Mouse (Mus musculus) lung, postnatal 10 days (tissue): ENCODE results near the gene Cmbl.

Source experiments
- DNase-seq: peaks from one replicate; pipeline ENCODE4 v3.0.0; 2021

Cmbl gene

DNA sequence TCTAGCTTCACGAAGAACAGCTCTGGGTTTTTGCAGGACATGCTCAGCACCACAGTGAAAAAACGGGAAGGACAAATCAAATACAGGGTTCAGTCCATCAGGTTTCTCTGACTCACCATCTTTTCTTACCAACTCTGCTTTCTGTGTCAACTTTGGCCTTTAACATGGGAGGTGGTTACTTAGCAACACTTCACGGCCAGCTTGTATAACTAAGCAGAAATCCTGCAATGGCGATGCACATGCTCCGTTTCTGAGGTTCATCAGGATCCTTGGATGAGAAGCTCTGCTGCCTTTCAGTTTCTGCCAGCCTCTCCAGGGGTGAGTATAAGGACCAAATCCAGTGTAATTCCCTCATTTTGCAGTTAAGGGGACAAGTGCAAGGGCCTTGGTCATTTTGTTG, at the start of gene Cmbl:
TSS of gene Cmbl (plus strand) at position 206 of the 400 bp plus-strand sequence.
- DNase-seq: no peak

DNA sequence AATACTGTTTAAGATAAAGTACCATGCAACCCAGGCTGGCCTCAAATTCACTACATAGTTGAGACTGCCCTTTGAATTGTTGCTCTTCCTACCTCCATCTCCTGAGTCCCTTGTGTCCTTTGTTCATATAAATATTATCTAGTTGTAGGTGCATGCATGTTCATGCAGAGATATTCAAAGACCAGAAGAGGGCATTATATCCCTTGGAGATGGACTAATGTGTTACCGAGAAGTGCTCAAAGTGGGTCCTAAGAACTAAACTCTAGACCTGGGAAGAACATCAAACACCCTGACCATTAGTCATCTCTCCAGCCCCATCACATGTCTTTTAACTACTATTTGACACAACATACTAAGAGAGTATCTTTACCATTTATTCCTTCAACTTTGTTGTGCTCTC, 48.0 kb upstream of the Cmbl start:
- no peak for DNase-seq

DNA sequence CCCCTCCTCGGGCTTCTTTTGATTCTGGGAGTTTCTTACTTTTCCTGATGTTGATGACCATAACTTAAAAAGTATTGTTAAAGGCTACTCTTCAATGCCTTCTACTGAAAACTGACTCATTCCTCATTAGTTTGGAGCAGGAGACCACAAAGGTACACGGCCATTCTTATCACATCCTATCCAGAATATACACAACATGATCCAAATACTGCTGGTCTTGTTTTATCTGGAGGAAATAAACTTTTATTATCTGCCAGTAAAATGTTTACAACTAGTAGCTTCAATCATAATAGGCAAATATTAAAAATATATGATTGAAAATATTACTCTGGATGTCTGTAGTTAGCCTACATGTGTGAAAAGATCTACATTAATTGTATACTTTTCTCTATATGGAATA, 46.8 kb upstream of the Cmbl start:
- no peak for DNase-seq

DNA sequence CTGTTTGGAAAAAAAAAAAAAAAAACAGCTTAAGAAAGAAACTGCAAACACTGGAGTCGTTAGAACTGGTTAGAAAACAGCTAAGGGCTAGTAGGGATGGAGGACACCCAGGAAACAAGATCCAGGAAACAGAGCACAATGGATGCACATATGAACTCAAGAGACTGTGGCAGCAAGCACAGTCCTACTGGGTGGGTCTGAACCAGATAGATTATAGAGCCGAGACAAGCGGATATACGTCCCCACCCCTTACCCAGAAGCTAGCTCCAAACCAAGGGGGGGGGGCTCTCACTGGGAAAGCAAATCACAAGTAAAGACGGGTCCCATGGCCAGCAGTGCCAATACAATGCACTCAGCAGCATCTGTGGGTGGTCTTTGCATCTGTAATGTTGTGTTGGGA, 46.2 kb upstream of the Cmbl start:
- DNase-seq: no peak

DNA sequence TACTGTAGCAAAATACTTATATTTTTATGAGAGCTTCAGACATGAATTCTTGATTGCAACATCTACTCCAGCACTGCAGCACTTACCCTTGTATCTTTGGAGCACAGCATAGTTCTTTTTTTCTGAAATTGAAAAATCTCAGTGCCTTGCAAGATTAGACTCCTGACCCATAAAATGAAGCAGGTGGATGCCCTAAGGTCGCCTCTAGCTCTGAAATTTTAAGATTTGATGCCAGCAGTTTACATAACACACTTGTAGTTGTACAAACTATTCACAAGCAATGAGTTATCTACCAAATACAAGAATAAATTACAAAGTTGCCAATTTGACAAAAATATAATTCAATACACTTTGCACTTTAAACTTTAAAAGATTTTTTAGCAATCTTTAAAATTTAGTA, 38.7 kb upstream of the Cmbl start:
- DNase-seq: no peak

DNA sequence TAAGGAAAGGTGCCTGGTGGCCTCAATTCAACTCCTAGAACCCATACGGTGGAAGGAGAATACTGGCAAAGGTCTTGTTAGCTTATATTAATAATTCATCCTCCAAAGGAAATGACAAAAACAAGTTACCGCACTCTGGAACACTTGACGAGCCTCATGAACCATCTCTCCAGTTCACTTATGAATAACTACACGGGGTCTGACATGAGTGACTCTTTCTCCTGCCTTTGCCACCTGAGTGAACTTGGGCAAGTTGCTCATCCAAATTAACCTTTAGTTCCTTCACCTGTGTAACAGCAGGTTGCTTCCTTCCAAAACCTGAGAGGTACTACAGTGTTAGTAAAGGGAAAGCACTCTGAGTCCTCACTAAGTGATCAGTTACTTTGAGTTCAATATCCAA, 36.7 kb upstream of the Cmbl start:
- no peak for DNase-seq

DNA sequence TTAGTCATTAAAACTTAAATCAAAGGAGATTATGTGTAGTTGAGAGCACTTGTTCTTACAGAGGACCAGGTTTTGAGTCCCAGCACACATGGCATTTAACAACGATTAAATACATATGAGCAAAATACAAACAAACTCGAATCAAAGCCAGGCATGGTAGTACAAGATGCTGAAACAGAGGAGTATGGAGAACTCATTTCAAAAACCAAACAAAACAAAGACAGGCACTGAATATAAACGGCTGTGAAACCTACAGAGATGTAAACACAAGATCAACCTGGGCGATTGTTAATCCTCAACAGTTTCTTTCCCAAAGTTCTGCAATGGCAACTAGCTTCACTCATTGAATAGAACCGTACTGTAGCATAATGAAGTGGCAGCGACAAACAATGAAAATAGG, 36.1 kb upstream of the Cmbl start:
- no peak for DNase-seq

DNA sequence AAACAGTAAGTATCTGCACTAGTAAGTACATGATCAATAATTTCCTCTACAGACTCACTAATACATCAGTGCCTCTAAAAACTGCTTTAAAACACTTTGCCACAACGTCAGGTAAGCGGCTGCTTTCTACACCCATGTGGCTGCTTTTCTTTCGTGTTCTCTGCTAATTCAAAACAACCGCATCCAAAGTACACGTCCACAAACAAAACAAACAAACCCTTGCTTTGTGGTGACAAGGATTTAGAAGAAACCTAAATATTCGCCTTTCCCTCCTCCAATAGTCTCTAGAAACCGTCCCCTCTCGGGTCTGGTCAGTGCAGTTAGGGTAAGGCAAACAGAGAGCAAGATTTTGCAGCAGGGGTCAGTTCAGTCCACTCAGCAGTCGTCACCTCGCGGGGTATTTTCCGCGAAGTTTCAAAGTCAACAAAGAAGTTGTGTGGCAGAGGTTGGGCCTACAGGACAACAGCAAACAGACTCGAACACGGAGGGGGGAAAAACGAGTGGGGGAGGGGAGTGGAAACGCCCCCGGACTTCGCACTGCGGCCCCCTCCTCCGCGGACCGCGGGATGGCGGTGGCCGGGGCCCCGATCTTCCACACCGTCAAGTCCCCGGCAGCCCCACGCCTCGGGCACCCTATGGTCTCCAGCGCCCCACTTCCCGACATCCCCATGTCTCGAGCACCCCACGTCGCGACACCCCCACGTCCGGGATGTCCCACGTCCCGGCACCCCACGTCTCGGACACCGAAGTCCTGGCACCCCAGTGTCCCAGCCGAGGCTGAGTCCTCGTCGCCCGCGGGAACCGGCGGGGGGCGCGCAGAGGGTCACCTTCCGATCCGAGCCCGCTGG, 35.2 kb upstream of the Cmbl start:
- peak; percentile 56 for DNase-seq

DNA sequence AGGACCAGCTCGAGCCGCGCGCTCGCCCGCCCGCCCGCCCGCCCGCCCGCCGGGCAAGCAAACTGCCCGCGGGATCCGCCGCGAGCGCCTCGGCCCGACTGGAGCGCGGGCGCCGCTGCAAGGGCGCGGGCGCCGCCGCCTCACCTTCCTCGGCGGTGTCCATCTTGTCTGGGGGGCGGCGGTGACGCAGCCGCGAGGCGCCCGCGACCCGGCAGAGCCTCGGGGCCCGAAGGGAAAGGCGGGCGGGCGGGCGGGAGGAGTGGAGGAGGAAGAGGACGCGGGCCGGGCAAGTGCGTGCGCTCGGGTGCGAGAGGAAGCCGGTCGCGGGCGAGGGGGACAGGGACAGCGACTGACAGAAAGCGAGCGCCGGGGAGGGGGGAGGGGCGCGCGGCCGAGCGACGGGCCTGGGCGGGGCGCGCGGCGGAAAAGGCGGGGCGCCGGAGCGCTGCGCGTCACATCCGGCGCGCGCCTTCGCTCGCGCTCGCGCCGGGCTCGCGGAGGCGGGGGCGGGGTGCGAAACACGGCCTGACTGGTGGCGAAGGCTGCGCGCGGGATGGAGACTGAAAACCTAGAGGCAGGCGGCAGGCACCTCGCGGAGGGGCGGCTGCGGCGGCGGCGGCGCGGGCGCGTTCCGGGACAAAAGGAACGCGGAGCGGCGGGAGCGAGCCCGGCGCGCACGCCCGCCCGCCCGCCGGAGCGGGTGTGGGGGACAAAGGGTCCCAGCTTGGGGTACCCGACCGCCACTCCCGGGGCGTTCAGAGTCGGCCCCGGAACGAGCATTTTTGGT, 34.3 kb upstream of the Cmbl start, which contains the start of gene March6:
TSS of gene March6 (minus strand) at position 395 of the 787 bp plus-strand sequence.
- DNase-seq: peak; percentile 92

DNA sequence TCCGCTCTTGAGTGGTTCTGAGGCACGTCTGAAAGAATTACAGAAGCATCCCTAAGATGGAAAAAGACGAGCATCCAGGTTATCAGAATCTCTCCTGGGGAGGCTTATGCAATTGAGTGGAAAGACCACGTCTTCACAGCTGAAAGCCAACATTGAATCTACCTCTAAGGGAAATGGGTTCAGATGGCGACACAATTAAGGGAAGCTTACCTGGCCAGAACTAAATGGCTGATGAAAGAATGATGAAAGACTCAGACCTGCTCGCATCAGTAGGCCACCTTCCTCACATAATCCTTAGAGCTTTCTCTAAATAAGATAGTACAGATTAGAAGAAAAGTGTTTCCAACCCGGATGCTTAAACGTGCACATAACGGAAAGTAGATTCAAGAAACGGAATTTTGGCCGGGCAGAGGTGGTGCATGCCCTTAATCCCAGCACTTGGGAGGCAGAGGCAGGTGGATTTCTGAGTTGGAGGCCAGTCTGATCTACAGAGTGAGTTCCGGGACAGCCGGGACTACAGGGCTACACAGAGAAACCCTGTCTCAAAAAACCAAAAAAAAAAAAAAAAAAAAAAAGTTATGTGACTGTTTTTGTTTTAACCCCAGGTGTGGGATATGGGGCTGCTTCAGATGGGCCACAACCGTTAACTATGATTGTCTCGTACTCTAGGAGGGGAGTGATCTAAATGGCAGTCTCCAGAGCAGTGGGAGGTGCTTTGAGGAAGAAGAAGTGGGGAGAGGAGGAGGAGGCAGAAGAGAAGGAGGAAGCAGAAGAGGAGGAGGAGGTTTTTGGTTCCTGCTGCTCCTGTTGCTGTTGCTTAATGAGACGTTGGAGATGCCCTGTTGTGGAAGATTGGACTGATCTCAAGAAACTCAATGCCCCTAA, 33.5 kb upstream of the Cmbl start:
- DNase-seq: no peak

DNA sequence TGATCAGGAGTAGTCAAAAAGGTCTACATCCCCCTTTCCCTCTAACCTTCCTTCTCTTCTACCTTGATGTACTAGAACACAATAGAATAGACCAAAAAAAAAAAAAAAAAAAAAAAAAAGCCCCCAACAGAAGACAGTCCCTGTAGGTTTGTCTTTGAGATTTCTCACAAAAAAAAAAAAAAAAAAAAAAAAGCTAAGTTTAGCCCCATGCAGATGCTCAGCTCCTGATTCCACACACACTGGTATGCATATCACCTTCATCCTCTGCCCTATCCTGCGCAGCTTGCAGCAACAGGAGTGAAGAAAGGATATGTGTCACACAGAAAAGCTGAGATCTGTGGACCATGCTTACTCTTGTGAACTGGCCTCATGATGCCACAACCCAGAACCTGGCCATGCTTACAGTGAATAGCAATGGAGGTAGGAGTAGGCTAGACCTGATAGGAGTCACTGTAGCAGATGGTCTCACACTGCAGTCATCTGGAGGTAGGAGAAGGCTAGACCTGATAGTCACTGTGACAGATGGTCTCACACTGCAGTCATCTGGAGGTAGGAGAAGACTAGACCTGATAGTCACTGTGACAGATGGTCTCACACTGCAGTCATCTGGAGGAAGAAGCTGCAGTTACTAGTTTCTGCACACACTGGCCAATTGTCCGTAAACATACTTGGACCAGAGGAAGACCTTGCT, 32.7 kb upstream of the Cmbl start:
- no peak for DNase-seq

DNA sequence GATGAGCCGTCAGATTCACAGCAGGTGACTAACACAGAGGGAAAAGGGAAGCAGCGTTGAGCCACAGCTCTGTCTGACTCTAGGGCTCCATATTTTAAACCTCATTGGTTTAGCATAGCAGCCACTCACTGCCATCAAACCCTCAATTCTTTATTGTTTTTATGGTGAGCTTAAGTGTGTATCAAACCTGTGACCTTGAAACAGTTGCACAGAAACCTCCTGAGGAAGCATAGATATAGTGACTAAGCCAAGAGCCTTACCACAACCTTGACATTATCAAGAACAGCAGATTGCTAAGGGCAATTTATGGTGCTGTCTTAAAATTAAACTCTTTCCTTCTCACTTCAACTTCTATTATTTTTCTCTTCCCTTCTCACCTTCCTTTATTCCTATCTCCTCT, 31.7 kb upstream of the Cmbl start:
- DNase-seq: no peak

DNA sequence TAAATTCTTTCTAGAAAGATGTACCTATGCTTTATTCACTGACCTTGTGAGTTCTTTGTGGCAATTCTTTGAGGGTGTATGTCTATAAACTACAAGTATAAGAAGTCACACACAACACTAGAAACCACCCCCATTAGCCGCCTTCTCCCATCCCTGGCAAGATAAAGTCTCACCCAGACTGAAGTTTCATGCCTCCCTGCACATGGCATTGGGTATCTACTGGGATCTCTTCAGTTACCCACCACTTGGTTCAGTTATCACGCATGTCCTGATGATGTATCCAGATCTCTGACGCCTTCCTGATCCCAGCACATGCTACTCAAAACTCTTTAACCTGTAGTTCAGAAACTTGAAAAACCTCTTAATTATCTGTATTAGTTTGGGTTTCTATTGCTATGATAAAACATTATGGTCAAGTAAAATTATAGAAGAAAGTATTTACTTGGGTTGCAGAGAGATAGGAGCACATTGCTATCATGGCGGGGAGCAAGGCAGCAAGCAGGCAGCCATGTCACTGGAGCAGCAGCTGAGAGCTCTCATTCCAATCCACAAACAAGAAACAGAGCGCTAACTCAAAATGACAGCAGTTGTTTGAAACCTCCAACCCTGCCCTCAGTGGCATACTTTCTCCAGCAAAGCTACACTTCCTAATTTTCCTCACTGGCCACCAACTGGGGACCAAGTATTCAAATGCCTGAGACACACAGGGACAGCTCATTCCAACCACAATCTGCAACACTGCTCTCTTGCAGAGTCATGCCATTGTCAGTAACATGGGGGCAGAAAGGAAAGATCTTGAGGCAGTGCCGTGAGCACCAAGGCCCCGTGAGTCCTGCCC, 30.5 kb upstream of the Cmbl start:
- no peak for DNase-seq

DNA sequence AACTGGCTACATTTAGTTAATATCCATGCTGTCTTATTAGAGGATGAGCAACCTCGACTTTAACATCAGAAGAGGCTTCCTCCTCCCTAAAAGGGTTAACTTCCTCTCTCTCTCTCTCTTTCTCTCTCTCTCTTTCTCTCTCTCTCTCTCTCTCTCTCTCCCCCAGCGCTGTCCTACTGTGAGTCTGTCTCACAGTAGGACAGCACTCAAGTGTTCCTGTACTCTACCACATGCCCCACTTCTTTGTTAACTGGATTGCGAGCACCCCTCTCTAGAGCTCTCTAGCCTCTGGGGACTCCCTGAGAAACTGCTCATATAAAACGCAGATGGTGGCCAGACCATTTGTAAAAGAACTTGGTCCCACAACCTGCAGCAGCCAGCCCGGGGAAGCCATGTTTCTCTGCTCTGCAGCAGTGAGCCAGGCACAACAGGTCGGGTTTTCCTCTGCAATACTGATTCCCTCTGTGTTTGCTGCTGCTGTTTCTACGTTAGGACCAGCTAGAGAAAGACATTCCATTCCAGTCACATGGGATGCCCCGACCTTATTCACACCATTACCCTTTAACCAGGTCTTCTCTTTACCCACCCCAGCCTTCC, 29.8 kb upstream of the Cmbl start:
- DNase-seq: no peak

DNA sequence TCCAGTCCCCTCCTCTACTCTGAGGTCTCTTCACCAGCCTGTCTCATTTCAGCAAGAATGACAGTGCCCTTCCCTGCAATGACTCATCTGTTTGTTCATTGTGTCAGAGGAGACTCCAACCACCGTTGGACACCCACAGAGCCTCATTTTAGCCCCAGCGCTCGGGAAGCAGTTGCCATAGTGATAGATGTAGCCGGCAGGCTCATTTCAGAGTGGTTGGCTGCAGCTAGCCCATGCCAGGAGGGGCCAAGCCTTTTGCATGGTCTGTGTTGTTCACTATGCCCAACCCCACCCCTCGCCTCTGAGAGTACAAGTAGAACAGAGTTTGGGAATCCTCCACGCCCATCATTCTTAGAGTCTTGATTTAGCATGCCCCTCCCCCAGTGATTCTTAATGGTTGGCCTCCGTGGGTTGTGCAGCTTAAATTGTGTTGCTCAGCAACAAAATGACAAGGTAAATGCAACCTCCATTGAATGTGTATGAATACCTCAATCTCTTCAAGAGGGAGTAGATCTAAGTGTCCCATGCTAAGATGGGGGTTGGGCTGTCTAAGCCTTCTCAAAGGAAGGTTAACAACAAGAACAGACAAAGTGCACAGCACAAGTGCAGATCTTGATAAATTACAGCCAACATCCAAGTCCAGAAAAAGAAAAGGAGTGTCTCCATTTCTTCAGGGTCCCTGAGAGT, 29.0 kb upstream of the Cmbl start:
- no peak for DNase-seq

DNA sequence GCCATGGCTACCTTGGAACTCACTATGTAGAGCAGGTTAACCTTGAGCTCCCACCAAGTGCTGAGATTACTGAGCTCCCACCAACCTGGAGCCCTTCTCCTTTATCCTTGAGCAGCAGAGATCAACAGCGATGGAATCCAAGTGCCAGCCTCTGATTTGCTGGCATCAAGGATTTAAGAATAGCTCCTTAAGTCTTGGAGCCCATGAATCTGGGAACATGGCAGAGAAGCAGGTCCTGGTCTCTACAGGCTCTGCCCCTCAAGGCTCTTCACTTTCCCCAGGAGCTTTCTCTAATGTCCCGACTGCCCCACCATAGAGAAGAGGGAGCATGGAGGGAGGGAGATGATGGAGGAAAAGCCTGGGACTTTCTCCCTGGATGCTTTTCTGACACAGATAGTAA, 27.5 kb upstream of the Cmbl start:
- DNase-seq: no peak

DNA sequence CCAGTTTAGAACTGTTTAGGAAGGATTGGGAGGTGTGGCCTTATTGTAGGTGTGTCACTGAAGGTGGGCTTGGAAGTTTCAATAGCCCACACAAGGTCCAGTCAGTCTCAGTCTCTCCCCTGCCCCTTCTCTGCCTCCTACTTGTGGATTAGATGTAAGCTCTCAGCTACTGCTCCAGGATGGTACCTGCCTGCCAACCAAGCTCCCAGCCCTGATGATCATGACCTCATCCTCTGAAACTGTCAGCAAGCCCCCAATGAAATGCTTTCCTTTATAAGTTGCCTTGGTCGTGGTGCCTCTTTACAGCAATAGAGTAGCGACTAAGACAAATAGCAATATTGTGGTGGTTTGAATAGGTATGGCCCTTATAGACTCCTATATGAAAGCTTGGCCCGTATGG, 26.8 kb upstream of the Cmbl start:
- no peak for DNase-seq

DNA sequence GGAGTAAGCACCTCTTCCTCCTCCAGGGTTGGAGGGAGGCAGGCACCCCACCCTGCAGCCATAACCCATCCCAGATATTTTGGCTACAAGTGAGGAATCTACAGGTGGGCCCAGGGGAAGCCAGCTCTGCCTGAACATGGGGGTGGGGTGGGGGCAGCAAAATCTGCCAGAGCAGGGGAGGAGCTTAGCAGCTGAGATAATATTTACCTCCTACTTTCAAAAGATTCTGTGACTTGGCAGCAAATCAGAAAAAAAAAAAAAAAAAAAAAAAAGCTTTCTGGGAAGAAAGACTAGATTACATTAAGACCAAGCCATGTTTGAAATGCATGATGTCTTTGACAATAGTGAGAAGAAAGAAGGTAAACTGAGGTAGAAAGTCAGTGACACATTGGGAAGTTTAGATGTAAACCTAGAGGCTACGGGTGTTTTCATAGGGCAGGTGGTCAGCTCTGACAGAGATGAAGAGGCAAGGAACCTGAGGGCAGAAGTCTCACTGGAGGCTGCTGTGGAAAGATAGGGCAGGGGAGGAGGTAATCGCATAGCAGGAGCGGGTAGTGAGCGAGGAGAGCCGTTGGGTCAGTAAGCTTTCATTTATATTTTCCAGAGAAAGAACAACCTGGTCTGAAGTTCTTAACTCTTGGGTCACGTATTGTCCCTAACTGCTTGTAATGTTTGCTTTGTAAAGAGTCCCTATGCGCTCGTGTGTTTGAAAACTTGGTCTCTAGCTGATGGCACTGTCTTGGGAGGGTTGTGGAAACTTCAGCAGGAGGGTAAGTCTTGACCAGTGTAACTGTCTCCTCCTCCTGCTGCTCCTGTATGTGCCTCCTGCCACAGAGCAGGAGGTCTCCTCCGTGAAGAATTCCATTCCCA, 25.3 kb upstream of the Cmbl start:
- no peak for DNase-seq

DNA sequence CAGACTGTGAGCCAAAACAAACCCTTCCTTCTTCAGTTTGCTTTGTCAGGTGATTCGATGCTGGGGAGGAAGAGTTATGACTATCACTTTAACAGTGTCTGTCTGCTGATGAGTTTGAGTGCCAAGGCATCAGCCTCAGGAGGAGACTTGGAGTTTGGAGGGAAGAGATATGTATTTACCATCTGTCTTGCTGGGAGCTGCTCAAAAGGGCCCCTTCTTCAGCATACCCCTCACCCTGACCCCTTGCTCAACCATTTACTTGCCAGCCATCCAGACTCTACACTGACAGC, 24.7 kb upstream of the Cmbl start:
- DNase-seq: no peak
